Mouse (Mus musculus) liver, embryonic 14.5 days (tissue): ENCODE measurements around the gene Tnni3. TPM values are rescaled to one million over a fixed set of nuclear protein-coding genes. Genes with fewer than 3 reads are reported as not detected.

ENCODE experiments used
- ATAC-seq: fragments of 200-750 bp; cut with Nextera tagmentation; 2 replicates; pipeline ENCODE4 v1.8.0; 2017; ENCODE audit warnings: moderate number of reproducible peaks, mild to moderate bottlenecking, moderate library complexity; ENCODE audit not compliant: insufficient read depth
- DNase-seq, 3 experiments: peaks; one replicate each; pipeline ENCODE4 v3.0.0-alpha.2; 2012 to 2013; ENCODE audit warnings: low read depth in 3 of 3, low spot score in 3 of 3
- H3K27ac ChIP-seq: fragments of 300-500 bp; sonication (generic); 2 replicates; pipeline ENCODE4 v1.5.1; 2014; ENCODE audit warnings: moderate library complexity, mild to moderate bottlenecking, control low read depth, inconsistent platforms
- H3K27me3 ChIP-seq: fragments of 300-500 bp; sonication (generic); 2 replicates; pipeline ENCODE4 v1.6.1; 2014; ENCODE audit warnings: mild to moderate bottlenecking, low read length, moderate library complexity; ENCODE audit not compliant: control insufficient read depth, insufficient read depth
- H3K36me3 ChIP-seq: fragments of 300-500 bp; sonication (generic); replicated peaks from 2 replicates; pipeline ENCODE4 v1.6.1; 2014; ENCODE audit warnings: low read depth; ENCODE audit not compliant: control insufficient read depth, insufficient read depth
- H3K4me1 ChIP-seq, 2 experiments: fragments of 200-500 bp in 1 of 2; fragments of 300-500 bp in 1 of 2; sonication (generic) in 1 of 2; replicated peaks; 2 replicates each; pipeline ENCODE4 v1.6.1; 2012 to 2014; ENCODE audit warnings: antibody characterized with exemption in 1 of 2, inconsistent platforms in 1 of 2, low read length in 1 of 2; ENCODE audit not compliant: control insufficient read depth in 2 of 2, insufficient read depth in 2 of 2
- H3K4me2 ChIP-seq: fragments of 300-500 bp; sonication (generic); 2 replicates; pipeline ENCODE4 v1.6.1; 2014; ENCODE audit warnings: low read depth, mild to moderate bottlenecking, control low read depth, moderate library complexity
- H3K4me3 ChIP-seq, 2 experiments: fragments of 200-500 bp in 1 of 2; fragments of 300-500 bp in 1 of 2; sonication (generic) in 1 of 2; 2 replicates each; pipeline ENCODE4 v1.5.1; 2012 to 2014; ENCODE audit warnings: low read depth in 2 of 2, low read length in 2 of 2, mild to moderate bottlenecking in 2 of 2, control low read depth in 1 of 2, inconsistent platforms in 1 of 2, moderate library complexity in 1 of 2; ENCODE audit not compliant: insufficient read depth in 1 of 2
- H3K9ac ChIP-seq: fragments of 300-500 bp; sonication (generic); replicated peaks from 2 replicates; pipeline ENCODE4 v1.6.1; 2014; ENCODE audit warnings: mild to moderate bottlenecking, control low read depth, moderate library complexity
- H3K9me3 ChIP-seq: fragments of 300-500 bp; sonication (generic); 2 replicates; pipeline ENCODE4 v1.6.1; 2016; ENCODE audit warnings: low read length, mixed read lengths; ENCODE audit not compliant: control insufficient read depth
- CTCF ChIP-seq: IDR thresholded peaks from 2 replicates; pipeline ENCODE4 v1.5.1; 2016; ENCODE audit warnings: antibody characterized with exemption, low read depth, control low read depth
- EP300 ChIP-seq: IDR thresholded peaks from 2 replicates; pipeline ENCODE4 v1.6.1; 2016; ENCODE audit warnings: antibody characterized with exemption, low read depth
- WGBS: fragments of 180-500 bp; shearing (Covaris S2); extraction: QIAGEN DNeasy Blood & Tissue Kit; methylation state at CpG from one replicate; pipeline ENCODE4 v1.1.7; 2014; ENCODE audit not compliant: insufficient replicate concordance; 5-methylcytosine and 5-hydroxymethylcytosine counted together
- polyA plus RNA-seq, 2 experiments: library from polyadenylated mRNA; depleted of rRNA in 1 of 2; stranded (reverse) in 1 of 2; unstranded in 1 of 2; fragments of >200 nt; fragmentation: Nextera tagmentation in 1 of 2; extraction: Ambion mirVana in 1 of 2; gene quantifications; 2 replicates each; pipeline versions ENCODE4 v1.2.1 to v1.2.3; 2012 to 2014

The Tnni3 gene
- polyA plus RNA-seq, 2 experiments: 0.35 TPM; not detected in 1

DNA sequence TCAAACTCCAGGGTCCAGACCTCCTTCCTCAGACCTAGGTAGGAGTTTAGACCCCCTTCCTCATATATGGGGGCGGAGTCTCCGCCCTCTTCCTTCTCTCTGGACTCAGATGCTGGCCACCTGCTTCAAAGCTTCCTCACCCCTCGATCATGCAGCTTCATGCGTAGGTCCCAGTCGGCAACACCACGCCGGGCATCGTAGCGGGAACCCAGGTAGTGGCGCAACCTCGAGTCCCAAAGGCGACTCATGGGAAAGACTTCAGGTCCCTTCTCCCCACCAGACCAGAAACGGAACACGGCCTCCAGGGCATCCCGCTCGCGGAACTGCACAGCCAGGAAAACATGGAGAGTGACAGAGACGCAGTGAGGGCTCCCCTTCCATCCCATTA, 3.3 kb upstream of the Tnni3 start:
- Histone ChIP-seq H3K4me1 (peaks cover 0 to 6% of the 10 kb centered on the region in 2 experiments; a peak in 2 of 4 replicates), H3K4me2 (peak overlapping the region; percentile 49), H3K36me3 (no peaks in the 10 kb centered on the region), H3K4me3 (no peak overlapping the region), H3K27me3 (peaks cover 5% of the 10 kb centered on the region; the same call in 1 of the 2 replicates), H3K9ac (no peak overlapping the region), H3K27ac (no peak overlapping the region), H3K9me3 (no peaks in the 10 kb centered on the region)
- TF ChIP-seq EP300 (no peak), CTCF (no peak)
- no peak for ATAC-seq
- no peak for DNase-seq
- 56% methylated on average over 18 of the region's 18 CpGs for WGBS

DNA sequence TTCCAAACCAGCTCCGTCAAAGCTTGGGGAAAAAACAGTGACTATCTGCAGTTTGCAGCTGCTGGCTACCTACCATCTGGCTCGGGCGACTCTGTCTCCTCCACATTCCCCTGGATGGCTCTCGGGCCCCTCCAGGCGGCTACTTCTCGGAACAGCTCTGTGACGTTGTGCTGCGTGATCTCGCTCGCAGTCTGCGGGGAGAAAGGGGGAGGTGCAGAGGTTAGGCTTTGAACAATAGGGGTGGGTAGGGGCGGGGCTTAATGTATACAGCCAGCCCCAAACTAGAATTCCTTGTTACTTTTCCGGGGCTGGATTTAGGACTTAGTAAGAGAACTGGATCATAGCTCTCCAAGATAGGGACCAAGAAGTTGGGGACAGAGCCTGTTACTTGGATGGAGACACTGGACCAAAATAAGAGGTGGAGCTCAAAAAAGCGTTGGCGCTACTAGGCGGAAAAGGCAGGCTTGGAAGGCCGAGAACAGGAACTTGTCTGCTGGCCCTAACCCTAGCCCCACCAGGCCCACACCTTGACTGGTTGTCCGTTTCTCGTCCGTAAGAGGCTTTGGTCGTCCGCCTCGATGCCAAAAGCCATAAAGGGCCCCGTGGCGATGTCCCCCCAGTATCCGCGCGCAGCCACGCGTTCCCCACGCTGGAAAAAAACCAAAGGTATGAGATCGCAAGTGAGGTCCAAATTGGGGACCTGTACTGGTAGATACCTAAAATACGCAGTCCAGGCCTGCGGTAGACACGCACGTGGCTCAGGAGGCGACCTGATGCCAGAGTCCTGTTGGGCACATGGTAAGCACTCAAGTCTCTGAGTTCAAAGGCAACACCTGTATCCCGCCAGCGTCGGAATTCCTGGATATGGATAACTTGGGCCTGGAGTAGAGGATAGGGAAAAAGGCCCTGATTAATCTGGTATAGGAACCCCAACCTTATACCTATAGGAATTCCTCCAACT, 2.6 kb upstream of the Tnni3 start:
- Histone ChIP-seq H3K27me3 (peaks cover 2% of the 10 kb centered on the region; the same call in 1 of the 2 replicates), H3K27ac (no peak overlapping the region), H3K4me3 (peak overlapping the region; percentile 3 to 33), H3K36me3 (no peaks in the 10 kb centered on the region), H3K4me1 (peaks cover 0 to 6% of the 10 kb centered on the region in 2 experiments; a peak in 2 of 4 replicates), H3K4me2 (peak overlapping the region; percentile 49), H3K9ac (no peak overlapping the region; the same call in 1 of the 2 replicates), H3K9me3 (no peaks in the 10 kb centered on the region)
- ATAC-seq (peak; percentile 81), DNase-seq (peak; percentile 63 to 76 (median 66))
- 19% methylated on average over 40 of the region's 40 CpGs for WGBS
- TF ChIP-seq EP300 (0 out of 2 replicates have a peak, but pooled peaks have one; percentile 24), CTCF (peak; percentile 85)

DNA sequence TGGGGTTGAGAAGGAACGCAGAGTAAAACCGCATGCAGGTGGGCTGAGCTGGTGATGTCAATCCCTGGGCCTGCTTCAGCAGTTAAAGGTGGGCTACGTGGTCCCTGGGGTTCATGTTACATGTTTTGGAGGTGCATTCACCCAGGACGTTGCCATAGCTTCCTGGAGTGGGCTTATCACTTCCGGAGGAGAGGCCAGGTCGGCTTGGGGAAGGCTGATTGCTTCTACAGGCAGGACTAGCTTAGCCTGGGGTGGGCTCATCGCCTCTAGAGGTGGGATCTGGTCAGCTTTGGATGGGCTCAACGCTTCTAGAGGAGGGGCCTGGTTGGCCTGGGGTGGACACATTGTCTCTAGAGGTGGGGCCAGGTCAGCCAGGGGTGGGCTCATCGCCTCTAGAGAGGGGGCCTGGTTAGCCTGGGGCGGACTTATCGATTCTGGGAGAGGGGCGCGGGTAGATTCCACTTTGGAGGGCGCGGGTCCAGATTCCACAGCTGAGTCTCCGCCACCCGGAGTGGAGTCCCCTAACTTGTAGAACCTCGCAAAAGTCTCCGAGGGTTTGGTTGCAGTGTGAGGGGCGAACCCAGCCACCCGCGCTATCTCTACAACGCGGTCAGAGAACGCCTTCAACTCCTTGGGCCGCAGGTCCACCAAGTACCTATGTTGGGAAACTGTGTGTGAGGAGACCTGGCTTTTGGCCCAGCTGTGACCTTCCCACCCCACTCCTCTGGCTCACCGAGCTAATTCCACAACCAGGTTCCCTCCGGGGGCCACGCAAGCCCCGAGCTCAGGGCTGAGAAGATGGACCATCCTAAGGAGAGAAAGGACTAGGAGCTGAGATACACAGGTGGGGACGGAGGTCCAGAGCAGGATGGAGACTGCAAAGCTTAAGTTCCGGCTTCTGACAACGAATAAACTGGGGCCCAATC, 561 bp downstream of the Tnni3 start:
- WGBS: 79% methylated on average over 33 of the region's 33 CpGs
- Histone ChIP-seq H3K9me3 (no peaks in the 10 kb centered on the region), H3K4me1 (peaks cover 0 to 9% of the 10 kb centered on the region in 2 experiments; a peak in 2 of 4 replicates), H3K9ac (no peak overlapping the region), H3K27ac (no peak overlapping the region), H3K4me2 (no peak overlapping the region), H3K27me3 (peaks cover 3% of the 10 kb centered on the region), H3K36me3 (no peaks in the 10 kb centered on the region), H3K4me3 (no peak overlapping the region)
- DNase-seq: no peak
- TF ChIP-seq CTCF: no peak
- TF ChIP-seq EP300: no peak
- ATAC-seq: no peak

DNA sequence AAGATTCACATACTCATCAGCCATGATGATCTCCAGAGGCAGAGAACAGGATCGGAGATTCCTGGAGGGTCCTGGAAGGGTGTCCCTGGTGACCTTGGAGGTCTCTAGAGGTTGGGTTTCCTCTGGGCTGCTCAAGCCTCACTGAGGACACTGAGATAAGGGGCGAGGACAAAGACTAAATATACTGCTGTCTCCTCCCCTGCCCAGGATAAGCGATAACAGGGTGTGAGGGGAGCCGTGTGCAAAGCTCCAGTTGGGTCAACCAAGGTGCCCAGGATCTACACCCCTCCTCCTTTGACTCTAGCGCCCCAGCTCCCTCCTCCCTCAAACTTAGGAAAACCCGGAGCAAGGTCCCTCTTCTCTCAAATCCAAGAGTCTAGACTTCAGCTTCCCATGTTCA, 1.7 kb downstream of the Tnni3 start:
- Histone ChIP-seq H3K36me3 (no peaks in the 10 kb centered on the region), H3K9ac (no peak overlapping the region), H3K27me3 (peaks cover 3% of the 10 kb centered on the region), H3K9me3 (no peaks in the 10 kb centered on the region), H3K27ac (no peak overlapping the region), H3K4me3 (no peak overlapping the region), H3K4me2 (no peak overlapping the region), H3K4me1 (peaks cover 0 to 9% of the 10 kb centered on the region in 2 experiments; a peak in 2 of 4 replicates)
- DNase-seq (no peak), ATAC-seq (no peak)
- TF ChIP-seq EP300 (no peak), CTCF (no peak)
- WGBS: 22% methylated on average over 6 of the region's 6 CpGs
